Mouse (Mus musculus) olfactory bulb, adult 2 months (tissue): ENCODE measurements around the gene Tmc5.

ENCODE experiments used
- CTCF ChIP-seq: fragments of 200-500 bp; IDR thresholded peaks from 2 replicates; pipeline ENCODE4 v1.5.1; 2012; ENCODE audit warnings: low read depth, mild to moderate bottlenecking, low read length, moderate library complexity; ENCODE audit not compliant: insufficient read depth
- POLR2A ChIP-seq: fragments of 200-500 bp; IDR thresholded peaks from 2 replicates; pipeline ENCODE4 v1.6.1; 2012; ENCODE audit warnings: mild to moderate bottlenecking, low read depth, low read length, moderate library complexity; ENCODE audit not compliant: insufficient read depth

DNA sequence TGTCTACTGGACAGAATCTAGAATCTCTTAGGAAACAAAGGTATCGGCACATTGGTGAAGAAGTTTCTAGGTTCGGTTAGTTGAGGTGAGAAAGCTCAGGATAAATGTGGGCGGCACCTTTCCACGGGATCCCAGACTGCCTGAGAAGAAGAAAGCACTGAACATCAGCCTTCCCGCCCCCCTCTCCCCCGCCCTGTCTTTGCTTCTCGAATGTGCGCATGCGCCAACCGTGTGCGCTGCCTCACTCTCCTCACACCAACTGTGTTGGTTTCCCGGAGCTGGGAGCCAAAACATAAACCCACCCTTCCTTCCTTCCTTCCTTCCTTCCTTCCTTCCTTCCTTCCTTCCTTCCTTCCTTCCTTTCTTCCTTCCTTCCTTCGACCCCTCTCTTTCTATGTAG lies 13.6 kb downstream of the Tmc5 start:
- TF ChIP-seq CTCF (no peak), POLR2A (no peak)
